Mouse (Mus musculus) heart, embryonic 13.5 days (tissue): ENCODE results near the gene Thoc5. TPM values are rescaled to one million over a fixed set of nuclear protein-coding genes. Genes with fewer than 3 reads are reported as not detected.

Experiments used
- ATAC-seq: fragments of 200-750 bp; cut with Nextera tagmentation; 2 replicates; pipeline ENCODE4 v1.8.0; 2017; ENCODE audit warnings: moderate TSS enrichment; ENCODE audit not compliant: insufficient number of reproducible peaks, low FRiP score, low TSS enrichment; ENCODE audit errors: extremely low read depth
- H3K27ac ChIP-seq: fragments of 300-500 bp; sonication (generic); replicated peaks from 2 replicates; pipeline ENCODE4 v1.5.1; 2015; ENCODE audit warnings: moderate library complexity, mild to moderate bottlenecking, inconsistent platforms
- H3K27me3 ChIP-seq: fragments of 300-500 bp; sonication (generic); replicated peaks from 2 replicates; pipeline ENCODE4 v1.6.1; 2015; ENCODE audit warnings: mild to moderate bottlenecking, inconsistent platforms
- H3K36me3 ChIP-seq: fragments of 300-500 bp; sonication (generic); 2 replicates; pipeline ENCODE4 v1.6.1; 2015; ENCODE audit warnings: mild to moderate bottlenecking, inconsistent platforms
- H3K4me1 ChIP-seq: fragments of 300-500 bp; sonication (generic); 2 replicates; pipeline ENCODE4 v1.6.1; 2015; ENCODE audit warnings: inconsistent platforms
- H3K4me2 ChIP-seq: fragments of 300-500 bp; sonication (generic); 2 replicates; pipeline ENCODE4 v1.6.1; 2015; ENCODE audit warnings: inconsistent platforms, mild to moderate bottlenecking, moderate library complexity
- H3K4me3 ChIP-seq: fragments of 300-500 bp; sonication (generic); 2 replicates; pipeline ENCODE4 v1.5.1; 2015; ENCODE audit warnings: moderate library complexity, mild to moderate bottlenecking, inconsistent platforms
- H3K9ac ChIP-seq: fragments of 300-500 bp; sonication (generic); 2 replicates; pipeline ENCODE4 v1.6.1; 2015; ENCODE audit warnings: inconsistent platforms, mild to moderate bottlenecking, moderate library complexity
- H3K9me3 ChIP-seq: fragments of 300-500 bp; sonication (generic); 2 replicates; pipeline ENCODE4 v1.6.1; 2016; ENCODE audit warnings: inconsistent platforms
- WGBS: fragments of 180-500 bp; shearing (Covaris S2); methylation state at CpG from one replicate; pipeline ENCODE4 v1.1.7; 2015; ENCODE audit warnings: mixed read lengths; 5-methylcytosine and 5-hydroxymethylcytosine counted together
- polyA plus RNA-seq: library from polyadenylated mRNA; unstranded; fragments of >200 nt; fragmentation: Nextera tagmentation; extraction: Ambion mirVana; gene quantifications from 2 replicates; pipeline ENCODE4 v1.2.1, GENCODE M21; 2015

The Thoc5 gene
- 23.3 and 24.4 TPM in 2 replicates for polyA plus RNA-seq

DNA sequence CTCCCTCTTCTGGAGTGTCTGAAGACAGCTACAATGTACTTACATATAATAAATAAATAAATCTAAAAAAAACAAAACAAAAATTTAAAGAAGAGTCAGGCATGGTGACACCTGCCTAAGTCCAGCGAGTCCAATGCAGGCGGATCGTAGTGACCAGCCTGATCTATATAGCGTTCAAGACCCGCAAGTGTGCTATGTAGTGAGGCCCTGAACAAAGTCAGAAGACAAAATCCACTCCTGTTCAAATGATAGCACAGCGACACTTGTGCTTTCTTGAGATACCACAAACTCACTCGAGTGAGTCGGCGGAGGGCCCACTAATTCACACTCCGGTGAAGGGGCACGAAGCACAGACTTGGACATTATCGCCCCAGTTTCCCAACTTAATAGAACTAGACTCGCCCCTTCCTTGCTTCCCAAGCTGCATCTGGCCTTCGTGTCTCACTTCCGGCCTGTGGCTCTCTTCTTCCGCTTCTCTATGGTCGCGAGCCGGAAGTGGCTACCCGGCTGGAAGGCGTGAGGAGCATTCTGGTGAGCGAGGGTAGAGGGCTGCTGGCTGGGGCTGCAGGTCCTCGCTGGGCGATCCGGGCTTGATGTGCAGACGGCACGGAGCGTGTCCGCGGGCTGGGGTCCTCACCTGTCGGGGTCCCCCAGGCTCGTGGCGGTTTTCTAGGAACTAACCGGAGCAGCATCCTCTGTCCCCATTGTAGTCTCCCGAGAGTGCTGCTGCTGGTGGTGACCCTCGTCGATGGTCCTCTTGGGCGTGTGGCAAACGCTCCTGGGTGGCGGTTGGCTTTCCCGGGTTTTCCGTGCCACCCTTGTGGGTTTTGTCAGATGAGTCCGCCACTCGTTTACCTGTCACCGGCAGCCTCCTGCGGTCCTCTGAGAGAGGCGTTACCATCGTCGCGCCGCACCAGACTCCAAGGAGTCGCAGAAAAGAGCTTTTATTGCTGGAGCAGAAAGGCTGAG is at the start of gene Thoc5:
Gene Thoc5 (plus strand): TSS at position 473 of the 969 bp plus-strand sequence.
- ATAC-seq: no peak; the same call in 1 of the 2 replicates
- Histone ChIP-seq H3K27ac (peak within 1 kb of the TSS; percentile 34), H3K36me3 (peaks cover 31% of the 10 kb centered on the region), H3K4me2 (peak within 1 kb of the TSS; percentile 96), H3K9me3 (no peaks in the 10 kb centered on the region), H3K4me3 (peak within 1 kb of the TSS; percentile 87), H3K4me1 (peaks cover 8% of the 10 kb centered on the region), H3K9ac (peak within 1 kb of the TSS; percentile 90), H3K27me3 (no peaks in the 10 kb centered on the region)
- WGBS: 3% methylated on average over 52 of the region's 52 CpGs

DNA sequence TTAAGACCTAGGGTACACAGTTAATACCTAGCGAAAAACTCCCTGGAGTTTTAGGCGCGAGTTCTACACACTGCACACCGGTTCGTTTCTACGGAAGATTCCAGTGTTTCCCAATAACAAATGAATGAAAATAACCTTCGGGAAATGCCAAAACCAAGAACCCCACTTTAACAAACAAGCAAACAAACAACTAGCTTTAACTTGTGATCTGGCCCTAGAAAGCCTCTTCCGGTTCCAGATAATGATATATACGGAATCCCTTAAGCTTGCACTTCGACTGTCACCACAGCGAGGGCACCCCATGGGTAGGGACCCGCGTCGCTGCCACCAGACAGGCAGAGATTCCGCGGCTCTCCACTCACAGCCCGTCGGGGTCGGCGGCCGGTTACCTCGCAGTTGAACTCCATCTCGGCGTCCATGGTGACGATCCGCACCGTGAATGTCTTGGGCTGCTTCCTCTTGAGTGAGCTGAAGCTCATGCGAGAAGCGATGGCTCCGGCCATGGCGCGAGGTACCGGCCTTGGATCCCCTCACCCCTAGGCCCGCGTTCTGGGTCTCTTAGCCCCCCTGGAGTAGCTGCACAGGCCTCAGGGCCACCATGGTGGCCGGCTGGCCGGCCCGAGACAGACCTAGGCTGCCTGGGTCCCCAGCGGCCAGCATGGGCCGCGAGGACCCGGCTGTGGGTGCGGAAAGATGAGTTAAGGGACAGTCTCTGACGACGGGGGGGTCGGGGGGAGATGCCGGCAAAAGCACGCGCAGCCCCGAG is 46.5 kb upstream of the Thoc5 start:
- no peaks in the 10 kb centered on the region for H3K36me3 ChIP-seq
- H3K4me2 ChIP-seq: peak overlapping the region; percentile 68
- WGBS: under 1% methylated on average over 50 of the region's 50 CpGs
- no peaks in the 10 kb centered on the region for H3K27me3 ChIP-seq
- peaks cover 14% of the 10 kb centered on the region for H3K4me1 ChIP-seq
- no peaks in the 10 kb centered on the region for H3K9me3 ChIP-seq
- peak overlapping the region; percentile 99 for H3K4me3 ChIP-seq
- peak overlapping the region; percentile 91 for H3K27ac ChIP-seq
- H3K9ac ChIP-seq: peak overlapping the region; percentile 99
- peak; percentile 1; the same call in 1 of the 2 replicates for ATAC-seq

DNA sequence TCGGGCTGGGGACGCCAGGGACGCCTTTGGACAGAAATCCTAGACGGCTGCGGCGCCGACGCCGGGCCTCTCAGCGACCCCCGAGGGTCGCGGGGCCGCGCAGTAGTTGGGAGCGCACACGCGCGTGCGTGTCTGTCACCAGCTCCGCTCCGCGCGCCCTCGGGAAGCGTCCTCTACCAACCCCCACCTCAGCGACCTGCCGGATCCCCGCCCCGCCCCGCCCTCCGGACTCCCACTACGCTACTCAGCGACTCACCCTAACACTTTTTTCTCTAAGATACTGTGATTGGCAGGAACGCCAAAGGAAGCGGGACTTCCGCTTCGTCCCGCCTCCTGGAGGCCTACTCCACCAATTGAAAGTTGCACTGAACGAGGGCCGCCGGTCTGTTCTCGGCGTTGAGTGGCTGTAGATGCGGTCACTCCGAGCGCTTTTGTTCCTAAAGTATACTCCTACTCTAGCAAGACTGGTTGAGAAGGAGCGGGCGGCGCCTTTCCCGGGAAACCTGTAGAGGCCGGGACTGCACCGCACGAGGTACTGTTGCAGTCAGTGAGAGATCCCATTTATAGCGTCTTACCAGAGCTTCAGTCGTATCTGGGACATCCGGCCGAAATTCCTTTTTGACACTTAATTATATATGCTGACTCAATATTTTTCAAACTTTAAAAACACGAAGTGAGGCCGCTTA is 45.7 kb upstream of the Thoc5 start, which contains the start of gene Nf2:
Gene Nf2 (minus strand): TSS at position 279 of the 686 bp plus-strand sequence.
- H3K27me3 ChIP-seq: no peaks in the 10 kb centered on the region
- peaks cover 14% of the 10 kb centered on the region for H3K4me1 ChIP-seq
- H3K36me3 ChIP-seq: no peaks in the 10 kb centered on the region
- H3K9me3 ChIP-seq: no peaks in the 10 kb centered on the region
- H3K4me3 ChIP-seq: peak within 1 kb of the TSS; percentile 99
- peak; percentile 99 for ATAC-seq
- peak within 1 kb of the TSS; percentile 99 for H3K9ac ChIP-seq
- H3K27ac ChIP-seq: peak within 1 kb of the TSS; percentile 91
- H3K4me2 ChIP-seq: peak within 1 kb of the TSS; percentile 68
- WGBS: under 1% methylated on average over 58 of the region's 60 CpGs

GRCm38 (mm10) chr11:4850404-4850803 is 44.7 kb upstream of the Thoc5 start:
- Histone ChIP-seq H3K9ac (no peak overlapping the region), H3K27ac (no peak overlapping the region), H3K9me3 (no peaks in the 10 kb centered on the region), H3K4me2 (peak overlapping the region; percentile 66; the same call in 1 of the 2 replicates), H3K4me3 (no peak overlapping the region), H3K27me3 (no peaks in the 10 kb centered on the region), H3K36me3 (no peaks in the 10 kb centered on the region), H3K4me1 (peaks cover 14% of the 10 kb centered on the region)
- WGBS: 91% methylated on average over 2 of the region's 2 CpGs
- no peak for ATAC-seq

DNA sequence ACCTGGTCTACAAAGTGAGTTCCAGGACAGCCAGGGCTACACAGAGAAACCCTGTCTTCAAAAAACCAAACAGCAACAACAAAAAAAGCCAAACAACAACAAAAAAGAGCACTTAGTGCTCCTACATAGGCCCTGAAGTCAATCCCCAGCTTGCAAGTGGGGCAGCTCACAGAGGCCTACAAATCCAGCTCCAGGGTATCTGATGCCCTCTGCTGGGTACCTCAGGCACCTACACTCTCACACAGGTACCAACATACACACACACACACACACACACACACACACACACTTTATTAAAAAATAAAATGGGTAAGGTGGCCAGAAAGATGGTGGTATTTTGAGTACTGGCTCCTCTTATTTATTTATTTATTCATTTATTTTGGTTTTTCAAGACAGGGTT is 42.1 kb upstream of the Thoc5 start:
- Histone ChIP-seq H3K27ac (no peak overlapping the region), H3K4me1 (peaks cover 3% of the 10 kb centered on the region), H3K4me3 (no peak overlapping the region), H3K4me2 (no peak overlapping the region), H3K9ac (no peak overlapping the region), H3K9me3 (no peaks in the 10 kb centered on the region), H3K36me3 (no peaks in the 10 kb centered on the region), H3K27me3 (no peaks in the 10 kb centered on the region)
- ATAC-seq: no peak

DNA sequence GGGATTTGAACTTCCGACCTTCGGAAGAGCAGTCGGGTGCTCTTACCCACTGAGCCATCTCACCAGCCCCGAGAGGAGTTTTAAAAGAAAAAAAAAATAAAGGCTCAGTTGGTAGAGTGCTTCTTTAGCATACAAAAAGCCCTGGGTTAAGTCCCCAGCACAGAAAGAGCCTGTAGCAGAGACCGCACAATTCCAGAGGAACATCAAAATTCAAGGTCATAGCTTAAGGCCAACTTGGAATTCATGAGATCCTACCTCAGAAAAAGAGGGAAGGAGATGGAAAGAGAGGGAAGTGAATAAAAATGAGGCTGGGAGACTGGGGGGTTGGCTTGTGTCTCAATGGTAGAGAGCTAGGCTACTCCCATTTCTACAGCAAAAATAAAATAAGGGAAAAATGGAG is 40.9 kb upstream of the Thoc5 start:
- 85% methylated on average over 5 of the region's 5 CpGs for WGBS

GRCm38 (mm10) chr11:4858416-4858815 is 36.7 kb upstream of the Thoc5 start:
- H3K27ac ChIP-seq: no peak overlapping the region
- H3K4me3 ChIP-seq: no peak overlapping the region
- H3K4me2 ChIP-seq: no peak overlapping the region
- no peaks in the 10 kb centered on the region for H3K36me3 ChIP-seq
- ATAC-seq: no peak
- WGBS: 47% methylated on average over 2 of the region's 2 CpGs
- no peaks in the 10 kb centered on the region for H3K4me1 ChIP-seq
- no peak overlapping the region for H3K9ac ChIP-seq
- no peaks in the 10 kb centered on the region for H3K27me3 ChIP-seq
- H3K9me3 ChIP-seq: no peaks in the 10 kb centered on the region

More for the DNA sequence above, 40.9 kb upstream of the Thoc5 start:
- Histone ChIP-seq H3K36me3 (no peaks in the 10 kb centered on the region), H3K4me1 (no peaks in the 10 kb centered on the region), H3K4me3 (no peak overlapping the region), H3K4me2 (no peak overlapping the region), H3K9ac (no peak overlapping the region), H3K27ac (no peak overlapping the region), H3K9me3 (no peaks in the 10 kb centered on the region), H3K27me3 (no peaks in the 10 kb centered on the region)
- no peak for ATAC-seq

- H3K36me3 ChIP-seq: no peaks in the 10 kb centered on the region
- H3K4me1 ChIP-seq: no peaks in the 10 kb centered on the region
- no peak for ATAC-seq
- no peak overlapping the region for H3K9ac ChIP-seq
- H3K9me3 ChIP-seq: no peaks in the 10 kb centered on the region
- WGBS: 53% methylated on average over 1 of the region's 1 CpGs
- no peak overlapping the region for H3K4me3 ChIP-seq
- H3K27me3 ChIP-seq: no peaks in the 10 kb centered on the region
- no peak overlapping the region for H3K27ac ChIP-seq
- H3K4me2 ChIP-seq: no peak overlapping the region
Measured at GRCm38 (mm10) chr11:4860986-4861385, 34.1 kb upstream of the Thoc5 start.

GRCm38 (mm10) chr11:4861816-4862604 is 33.1 kb upstream of the Thoc5 start:
- Histone ChIP-seq H3K4me1 (no peaks in the 10 kb centered on the region), H3K9ac (no peak overlapping the region), H3K36me3 (no peaks in the 10 kb centered on the region), H3K4me2 (no peak overlapping the region), H3K27ac (no peak overlapping the region), H3K9me3 (no peaks in the 10 kb centered on the region), H3K27me3 (no peaks in the 10 kb centered on the region), H3K4me3 (no peak overlapping the region)
- ATAC-seq: no peak
- 54% methylated on average over 11 of the region's 11 CpGs for WGBS

DNA sequence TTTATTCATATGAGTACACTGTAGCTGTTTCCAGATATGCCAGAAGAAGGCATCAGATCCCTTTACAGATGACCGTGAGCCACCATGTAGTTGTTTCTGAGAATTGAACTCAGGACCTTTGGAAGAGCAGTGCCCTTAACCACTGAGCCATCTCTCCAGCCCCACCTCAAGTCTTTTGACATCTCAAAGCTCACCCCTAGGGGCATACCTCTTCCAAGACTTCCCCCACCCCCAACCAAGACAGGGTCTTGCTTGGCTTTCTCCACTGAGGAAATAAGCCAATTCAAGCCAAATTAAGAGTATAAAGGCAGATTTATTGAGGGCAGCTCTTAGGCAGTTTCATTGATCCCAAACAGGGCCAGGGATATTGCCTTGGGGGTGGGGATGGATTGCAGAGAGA is 32.4 kb upstream of the Thoc5 start:
- H3K4me3 ChIP-seq: no peak overlapping the region
- H3K36me3 ChIP-seq: no peaks in the 10 kb centered on the region
- no peak overlapping the region for H3K9ac ChIP-seq
- H3K4me2 ChIP-seq: no peak overlapping the region
- no peaks in the 10 kb centered on the region for H3K27me3 ChIP-seq
- no peak for ATAC-seq
- H3K4me1 ChIP-seq: no peaks in the 10 kb centered on the region
- H3K9me3 ChIP-seq: no peaks in the 10 kb centered on the region
- H3K27ac ChIP-seq: no peak overlapping the region
- WGBS: 81% methylated on average over 1 of the region's 1 CpGs
